Mouse (Mus musculus) CH12.LX (cell line): ENCODE measurements around the gene Mob3c. TPM values are rescaled to one million over a fixed set of nuclear protein-coding genes. Genes with fewer than 3 reads are reported as not detected.

Experiments used
- DNase-seq: peaks from one replicate; pipeline ENCODE4 v3.0.0-alpha.2; 2013; ENCODE audit errors: extremely low read depth
- H3K27ac ChIP-seq: 2 replicates; pipeline ENCODE4 v1.5.1; 2012; ENCODE audit warnings: low read depth, mild to moderate bottlenecking, control low read depth, moderate library complexity; ENCODE audit not compliant: insufficient read depth
- H3K27me3 ChIP-seq: replicated peaks from 2 replicates; pipeline ENCODE3; 2012; ENCODE audit warnings: inconsistent platforms
- H3K36me3 ChIP-seq, 2 experiments: replicated peaks in 1 of 2; 2 replicates each; pipeline versions ENCODE3 to v1.6.1; 2012; ENCODE audit warnings: inconsistent platforms in 1 of 2, low read length in 1 of 2, mild to moderate bottlenecking in 1 of 2, mixed read lengths in 1 of 2, moderate library complexity in 1 of 2; ENCODE audit not compliant: control insufficient read depth in 1 of 2, insufficient read depth in 1 of 2
- H3K4me1 ChIP-seq, 2 experiments: 2 replicates each; pipeline ENCODE4 v1.6.1; 2012; ENCODE audit warnings: inconsistent platforms in 1 of 2, moderate library complexity in 1 of 2; ENCODE audit not compliant: insufficient read depth in 2 of 2, control insufficient read depth in 1 of 2
- H3K4me2 ChIP-seq: 2 replicates; pipeline ENCODE4 v1.6.1; 2012; ENCODE audit warnings: low read depth, mild to moderate bottlenecking, control low read depth; ENCODE audit not compliant: poor library complexity, insufficient read depth, severe bottlenecking
- H3K4me3 ChIP-seq, 3 experiments: fragments of 150-350 bp in 1 of 3; sonication (generic) in 1 of 3; replicated peaks in 1 of 3; 2 replicates each; pipeline versions ENCODE3 to v1.5.1; 2011 to 2012; ENCODE audit warnings: low read depth in 2 of 3, low read length in 2 of 3, mild to moderate bottlenecking in 2 of 3, moderate library complexity in 2 of 3, control low read depth in 1 of 3, improper control_type of control experiment in 1 of 3, inconsistent platforms in 1 of 3, mixed read lengths in 1 of 3; ENCODE audit not compliant: poor library complexity in 1 of 3
- H3K79me2 ChIP-seq: replicated peaks from 2 replicates; pipeline ENCODE4 v1.6.1; 2012; ENCODE audit warnings: mild to moderate bottlenecking, moderate library complexity; ENCODE audit not compliant: control insufficient read depth, poor library complexity, insufficient read depth, severe bottlenecking; ENCODE audit errors: extremely low read depth
- H3K9ac ChIP-seq: 2 replicates; pipeline ENCODE4 v1.6.1; 2012; ENCODE audit warnings: low read depth, mild to moderate bottlenecking, control low read depth, moderate library complexity; ENCODE audit not compliant: insufficient read depth
- H3K9me3 ChIP-seq: replicated peaks from 2 replicates; pipeline ENCODE3; 2012; ENCODE audit warnings: low read length, inconsistent platforms, mixed read lengths
- BHLHE40 ChIP-seq: IDR thresholded peaks from 2 replicates; pipeline ENCODE4 v1.6.1; 2011; ENCODE audit warnings: mild to moderate bottlenecking, low read depth, low read length, improper control_type of control experiment
- CHD1 ChIP-seq: IDR thresholded peaks from 2 replicates; pipeline ENCODE4 v1.6.1; 2012; ENCODE audit warnings: low read depth, low read length, improper control_type of control experiment, inconsistent platforms
- CHD2 ChIP-seq: IDR thresholded peaks from 2 replicates; pipeline ENCODE4 v1.6.1; 2011; ENCODE audit warnings: low read length, improper control_type of control experiment
- CTCF ChIP-seq, 2 experiments: IDR thresholded peaks in 1 of 2; conservative IDR thresholded peaks in 1 of 2; 2 replicates each; pipeline ENCODE4 v1.5.1; 2011 to 2012; ENCODE audit warnings: low read depth in 2 of 2, low read length in 2 of 2, improper control_type of control experiment in 1 of 2, inconsistent platforms in 1 of 2, mild to moderate bottlenecking in 1 of 2, moderate library complexity in 1 of 2
- E2F4 ChIP-seq: IDR thresholded peaks from 2 replicates; pipeline ENCODE4 v1.6.1; 2011; ENCODE audit warnings: low read depth, low read length, improper control_type of control experiment; ENCODE audit not compliant: insufficient replicate concordance
- ETS1 ChIP-seq: conservative IDR thresholded peaks from 2 replicates; pipeline ENCODE4 v1.6.1; 2012; ENCODE audit warnings: low read depth, mild to moderate bottlenecking, inconsistent platforms, low read length, improper control_type of control experiment, moderate library complexity
- GABPA ChIP-seq: IDR thresholded peaks from 2 replicates; pipeline ENCODE4 v1.6.1; 2012; ENCODE audit warnings: low read depth, low read length, improper control_type of control experiment, inconsistent platforms; ENCODE audit not compliant: insufficient replicate concordance
- HCFC1 ChIP-seq: IDR thresholded peaks from 2 replicates; pipeline ENCODE4 v1.6.1; 2012; ENCODE audit warnings: low read depth, mild to moderate bottlenecking, inconsistent platforms, low read length, improper control_type of control experiment
- IRF4 ChIP-seq: IDR thresholded peaks from 2 replicates; pipeline ENCODE4 v1.6.1; 2014; ENCODE audit warnings: low read depth, mild to moderate bottlenecking, inconsistent platforms, low read length, improper control_type of control experiment
- JUN ChIP-seq: IDR thresholded peaks from 2 replicates; pipeline ENCODE4 v1.6.1; 2011; ENCODE audit warnings: low read depth, mild to moderate bottlenecking, low read length, improper control_type of control experiment, moderate library complexity; ENCODE audit not compliant: insufficient read depth
- JUND ChIP-seq: conservative IDR thresholded peaks from 2 replicates; pipeline ENCODE4 v1.6.1; 2011; ENCODE audit warnings: low read depth, low read length, improper control_type of control experiment
- KAT2A ChIP-seq: IDR thresholded peaks from 2 replicates; pipeline ENCODE4 v1.6.1; 2012; ENCODE audit warnings: low read length, improper control_type of control experiment, inconsistent platforms; ENCODE audit not compliant: insufficient replicate concordance
- MAFK ChIP-seq: IDR thresholded peaks from 2 replicates; pipeline ENCODE4 v1.6.1; 2011; ENCODE audit warnings: low read length, improper control_type of control experiment; ENCODE audit not compliant: insufficient replicate concordance
- MAX ChIP-seq: IDR thresholded peaks from 2 replicates; pipeline ENCODE4 v1.6.1; 2011; ENCODE audit warnings: low read length, improper control_type of control experiment
- MAZ ChIP-seq: IDR thresholded peaks from 2 replicates; pipeline ENCODE4 v1.6.1; 2012; ENCODE audit warnings: low read depth, mild to moderate bottlenecking, inconsistent platforms, low read length, improper control_type of control experiment, moderate library complexity
- MEF2A ChIP-seq: IDR thresholded peaks from 2 replicates; pipeline ENCODE4 v1.6.1; 2014; ENCODE audit warnings: low read depth, mild to moderate bottlenecking, inconsistent platforms, low read length, improper control_type of control experiment, borderline replicate concordance
- MXI1 ChIP-seq: IDR thresholded peaks from 2 replicates; pipeline ENCODE4 v1.6.1; 2011; ENCODE audit warnings: mild to moderate bottlenecking, low read depth, low read length, improper control_type of control experiment
- NRF1 ChIP-seq: IDR thresholded peaks from 2 replicates; pipeline ENCODE4 v1.6.1; 2014; ENCODE audit warnings: low read depth, mild to moderate bottlenecking, inconsistent platforms, low read length, improper control_type of control experiment, moderate library complexity
- PAX5 ChIP-seq: IDR thresholded peaks from 2 replicates; pipeline ENCODE4 v1.6.1; 2012; ENCODE audit warnings: low read length, inconsistent platforms, mixed read lengths
- POLR2A ChIP-seq: IDR thresholded peaks from 2 replicates; pipeline ENCODE4 v1.6.1; 2011; ENCODE audit warnings: low read depth, mild to moderate bottlenecking, improper control_type of control experiment, low read length
- RAD21 ChIP-seq: IDR thresholded peaks from 2 replicates; pipeline ENCODE4 v1.6.1; 2011; ENCODE audit warnings: low read depth, mild to moderate bottlenecking, low read length, improper control_type of control experiment, moderate library complexity
- RCOR1 ChIP-seq: conservative IDR thresholded peaks from 2 replicates; pipeline ENCODE4 v1.6.1; 2012; ENCODE audit warnings: low read depth, mild to moderate bottlenecking, inconsistent platforms, low read length, improper control_type of control experiment
- SIN3A ChIP-seq: IDR thresholded peaks from 2 replicates; pipeline ENCODE4 v1.6.1; 2012; ENCODE audit warnings: low read length, improper control_type of control experiment, inconsistent platforms
- TBP ChIP-seq: conservative IDR thresholded peaks from 2 replicates; pipeline ENCODE4 v1.6.1; 2011; ENCODE audit warnings: low read depth, low read length, improper control_type of control experiment
- UBTF ChIP-seq: IDR thresholded peaks from 2 replicates; pipeline ENCODE4 v1.6.1; 2012; ENCODE audit warnings: low read depth, mild to moderate bottlenecking, inconsistent platforms, low read length, improper control_type of control experiment, moderate library complexity
- ZNF384 ChIP-seq: IDR thresholded peaks from 2 replicates; pipeline ENCODE4 v1.6.1; 2012; ENCODE audit warnings: low read depth, low read length, improper control_type of control experiment, inconsistent platforms
- dilution Hi-C: fragments of 300-500 bp; cut with MboI; formaldehyde crosslinking; loops from 2 replicates; pipeline ENCODE4 v1.14.3; 2020; ENCODE audit warnings: low sequenced_read_pairs; ENCODE audit not compliant: extremely low pct_unique_long_range_greater_than_20kb, extremely low pct_ligation_motif_present
- in situ Hi-C: fragments of 300-500 bp; cut with MboI; formaldehyde crosslinking; loops from 3 replicates; pipeline ENCODE4 v1.14.3; 2019; ENCODE audit warnings: low sequenced_read_pairs, low pct_ligation_motif_present, low pct_unique_long_range_greater_than_20kb, mixed read lengths
- polyA plus RNA-seq: library from polyadenylated mRNA; unstranded; fragments of >175 nt; gene quantifications from 2 replicates; pipeline ENCODE4 v1.2.1, GENCODE M21; 2012; ENCODE audit warnings: low read depth; ENCODE audit not compliant: insufficient read length
- total RNA-seq, 2 experiments: library from RNA; depleted of rRNA; stranded (reverse); fragments of 300-350 nt in 1 of 2; fragments of >200 nt in 1 of 2; gene quantifications; 2 replicates each; pipeline ENCODE4 v1.2.3; 2012 to 2014

Gene Mob3c
- total and polyA plus RNA-seq, 3 experiments, result 7.8 to 9.2 (median 9.2) TPM

GRCm38 (mm10) chr4:115799981-115800380, 27.9 kb upstream of the Mob3c start:
- in situ Hi-C loops, result no loop called here
- DNase-seq, result no peak
- no peaks in the 10 kb centered on the region for H3K4me1 ChIP-seq
- H3K27me3 ChIP-seq, result no peaks in the 10 kb centered on the region
- no peaks in the 10 kb centered on the region for H3K79me2 ChIP-seq
- no peak overlapping the region for H3K4me3 ChIP-seq
- no peak overlapping the region for H3K27ac ChIP-seq
- no peaks in the 10 kb centered on the region for H3K9me3 ChIP-seq
- no peak overlapping the region for H3K9ac ChIP-seq
- dilution Hi-C loops, result no loop called here
- H3K36me3 ChIP-seq, result peaks cover 52 to 77% of the 10 kb centered on the region in 2 experiments
- TF ChIP-seq MEF2A, result no peak
- TF ChIP-seq GABPA, result no peak
- TF ChIP-seq HCFC1, result no peak
- TF ChIP-seq ZNF384, result no peak
- TF ChIP-seq UBTF, result no peak
- TF ChIP-seq SIN3A, result no peak
- TF ChIP-seq RCOR1, result no peak
- no peak for TF ChIP-seq TBP
- TF ChIP-seq PAX5, result no peak
- TF ChIP-seq MXI1, result no peak
- no peak for TF ChIP-seq MAX
- no peak for TF ChIP-seq ETS1
- no peak for TF ChIP-seq POLR2A
- TF ChIP-seq CHD2, result no peak
- no peak for TF ChIP-seq JUND
- no peak overlapping the region for H3K4me2 ChIP-seq

GRCm38 (mm10) chr4:115812326-115812725, 15.6 kb upstream of the Mob3c start:
- H3K4me3 ChIP-seq, result no peak overlapping the region
- no peak for TF ChIP-seq MAZ
- TF ChIP-seq E2F4, result no peak
- TF ChIP-seq MAFK, result no peak
- TF ChIP-seq PAX5, result no peak
- TF ChIP-seq CHD1, result no peak
- no peak for TF ChIP-seq BHLHE40
- TF ChIP-seq GABPA, result no peak
- TF ChIP-seq JUN, result no peak
- no peak for TF ChIP-seq KAT2A
- no peak for TF ChIP-seq CTCF (conservative IDR thresholded peaks at IDR 0.05 in 1 of 2, IDR thresholded peaks at IDR 0.05 in 1 of 2; ENCODE audit: low read depth in 2 of 2, low read length in 2 of 2)
- TF ChIP-seq CHD2, result no peak
- no peak for TF ChIP-seq NRF1
- no peak for TF ChIP-seq IRF4
- TF ChIP-seq RAD21, result no peak
- TF ChIP-seq, all 38 proteins: peak for 0
- Histone ChIP-seq H3K36me3 (peaks cover 37 to 64% of the 10 kb centered on the region in 2 experiments), H3K4me2 (no peak overlapping the region), H3K9me3 (no peaks in the 10 kb centered on the region), H3K4me1 (no peaks in the 10 kb centered on the region), H3K79me2 (no peaks in the 10 kb centered on the region), H3K9ac (no peak overlapping the region), H3K27ac (no peak overlapping the region), H3K27me3 (no peaks in the 10 kb centered on the region)
- in situ Hi-C loops, result no loop called here
- dilution Hi-C loops, result no loop called here
- no peak for DNase-seq
